Mouse (Mus musculus) activated CD4-positive, CD25-positive, alpha-beta regulatory T cell (primary cell): ENCODE measurements around the gene Gm33543. TPM values are rescaled to one million over a fixed set of nuclear protein-coding genes. Genes with fewer than 3 reads are reported as not detected.

Source experiments
- polyA plus RNA-seq, 2 experiments: library from polyadenylated mRNA; unstranded; fragments of 100-300 nt; shearing (Covaris generic); gene quantifications; one replicate each; pipeline ENCODE4 v1.2.1; 2017

The Gm33543 gene
- not detected for polyA plus RNA-seq

DNA sequence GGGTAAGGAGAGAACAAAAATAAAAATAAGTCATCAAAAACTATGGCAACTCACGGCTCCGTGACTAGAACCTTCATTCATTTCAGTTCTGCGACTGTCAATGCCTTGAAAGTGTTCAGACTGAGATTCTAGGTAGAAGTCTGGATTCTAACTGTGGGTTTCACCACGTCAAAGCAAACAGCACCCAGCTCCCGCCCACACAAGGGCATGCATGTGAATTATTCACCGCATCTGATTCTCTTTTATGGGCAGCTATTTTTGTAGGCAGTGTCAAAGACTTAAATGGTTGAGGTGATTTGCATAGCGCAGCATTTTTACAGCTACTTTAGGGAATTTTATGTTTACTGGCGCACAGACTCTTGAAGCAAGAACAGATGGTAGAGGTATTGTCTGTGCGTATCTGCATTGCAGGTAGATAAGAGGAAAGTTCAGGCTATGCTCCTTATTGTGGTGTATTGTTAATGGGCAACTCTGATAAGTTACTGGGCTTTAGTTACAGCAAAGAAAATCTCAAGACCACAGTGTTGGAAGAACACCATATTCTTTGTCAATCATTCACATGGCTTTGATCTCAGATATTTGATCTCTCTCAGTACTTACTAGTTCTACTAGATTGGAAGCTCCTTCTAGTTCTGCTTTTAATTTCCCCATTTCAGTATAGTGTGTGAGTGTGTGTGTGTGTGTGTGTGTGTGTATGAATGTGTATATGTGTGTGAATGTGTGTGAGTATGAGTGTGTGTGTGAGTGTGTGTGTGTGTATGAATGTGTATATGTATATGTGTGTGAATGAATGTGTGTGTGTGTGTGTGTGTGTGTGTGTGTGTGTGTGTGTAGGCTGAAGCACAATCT is at the start of gene Gm33543:
Gm33543 (minus strand) TSS at position 142 of the 849 bp plus-strand sequence.

Other genes with a start within 250 kb of the Gm33543 start
- gene Anapc15-ps, start 169.5 kb downstream of the Gm33543 start, polyA plus RNA-seq, result not detected
- gene Eea1, start 97.7 kb upstream of the Gm33543 start, polyA plus RNA-seq, result 10 to 100 TPM; 43.6 to 48.8 TPM